Mouse (Mus musculus) liver, adult 2 months (tissue): ENCODE measurements around the gene Cdpf1.

Experiments
- CTCF ChIP-seq: fragments of 200-500 bp; IDR thresholded peaks from 2 replicates; pipeline ENCODE4 v1.5.1; 2011; ENCODE audit warnings: low read depth, low read length, control low read depth
- POLR2A ChIP-seq: fragments of 200-500 bp; IDR thresholded peaks from 2 replicates; pipeline ENCODE4 v1.6.1; 2011; ENCODE audit warnings: low read length, control low read depth; ENCODE audit not compliant: insufficient read depth; ENCODE audit errors: extremely low read depth

DNA sequence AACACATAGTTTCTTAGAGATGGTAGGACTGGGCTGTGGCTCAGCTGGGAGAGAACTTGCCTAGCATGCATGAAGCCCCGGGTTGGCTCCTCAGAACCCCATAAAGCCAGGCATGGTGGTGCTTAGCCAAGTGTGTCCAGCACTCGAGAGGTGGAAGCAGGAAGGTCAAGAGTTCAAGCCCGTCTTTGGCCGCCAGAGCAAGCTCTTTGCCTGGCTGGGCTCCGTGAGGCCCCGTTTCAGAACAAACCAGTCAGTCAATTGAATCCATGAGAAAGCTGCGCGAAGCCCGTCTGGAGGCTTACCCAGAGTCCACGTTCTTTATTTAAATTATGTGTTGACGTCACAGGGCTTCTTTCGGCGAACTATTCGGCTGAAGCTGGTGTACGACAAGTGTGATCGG is 22.9 kb downstream of the Cdpf1 start:
- TF ChIP-seq CTCF (no peak), POLR2A (no peak)
